Mouse (Mus musculus) thymus, postnatal 25 days (tissue): ENCODE data around the gene Vmn2r32.
"Not testable (repeated sequence)": the region's sequence is repeated elsewhere in the genome, so short reads cannot be mapped to it uniquely, and the experiment has no call there.

ENCODE experiments used
- DNase-seq: peaks from one replicate; pipeline ENCODE4 v3.0.0; 2022

The Vmn2r32 gene

DNA sequence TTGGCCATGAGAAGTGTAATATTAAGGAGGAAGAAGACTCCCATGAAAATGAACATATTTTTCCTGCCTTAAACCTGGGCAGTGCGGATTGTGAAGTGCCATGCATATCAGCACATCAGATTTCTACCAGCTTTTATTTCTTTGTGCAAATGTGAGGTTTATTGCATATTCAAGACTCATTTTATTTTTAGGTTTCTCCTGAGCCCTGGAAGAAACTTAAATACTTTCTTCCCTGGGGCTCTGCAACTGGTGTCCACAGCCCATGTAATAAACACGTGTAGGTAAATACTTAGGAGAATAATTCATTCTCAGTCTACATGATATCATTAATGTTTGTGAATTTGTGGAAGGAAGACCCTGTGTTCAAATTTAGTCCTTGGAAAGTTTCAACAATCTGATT, at the start of gene Vmn2r32:
Gene Vmn2r32 (minus strand): TSS at position 101 of the 400 bp plus-strand sequence.
- not testable (repeated sequence) for DNase-seq
